Mouse (Mus musculus): ENCODE measurements around the gene Olfr578. TPM values are rescaled to one million over a fixed set of nuclear protein-coding genes. Genes with fewer than 3 reads are reported as not detected.

Olfr578 gene
- not detected in 2 replicates for polyA plus RNA-seq (2012; ENCODE audit: low replicate concordance)

DNA sequence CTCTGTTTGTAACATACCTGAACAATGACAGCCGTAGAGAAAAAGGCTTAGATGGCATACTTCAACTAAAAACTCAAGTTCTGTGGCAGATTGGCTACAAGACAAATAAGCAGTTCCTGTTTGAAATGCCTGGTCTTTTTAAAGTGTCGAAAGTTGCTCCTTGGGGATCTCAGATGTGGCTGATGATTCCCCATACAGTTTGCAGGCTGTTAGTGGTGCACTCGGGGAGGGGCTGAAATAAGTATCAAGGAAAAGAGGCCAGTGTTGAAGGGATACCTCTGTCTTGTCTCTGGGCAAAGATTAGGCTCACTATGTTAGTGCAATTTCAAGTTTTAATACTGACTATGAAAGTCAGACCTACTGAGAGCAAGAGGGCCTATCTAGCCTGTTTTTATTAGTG lies at the start of gene Olfr578:
Gene Olfr578, minus strand, starts transcription at position 101 of the 400 bp plus-strand sequence.

DNA sequence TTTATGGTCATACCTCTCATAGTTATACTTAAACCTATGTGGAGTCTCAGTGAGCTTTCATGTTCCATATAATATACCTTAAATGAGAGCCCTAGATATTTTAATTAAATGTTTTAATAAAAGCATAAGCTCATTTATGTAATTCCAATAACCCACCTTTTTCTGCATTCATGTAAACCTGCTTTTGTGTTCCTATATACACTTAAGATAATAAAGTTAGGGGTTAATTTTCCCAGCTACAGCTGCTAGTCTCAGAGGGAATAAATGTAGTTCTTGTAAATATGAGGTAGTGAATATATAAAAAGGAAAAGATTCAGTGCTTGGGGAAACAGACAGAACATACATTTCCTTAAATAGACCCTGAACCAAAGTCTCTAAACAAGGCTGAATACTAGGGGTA lies 48.6 kb upstream of the Olfr578 start, which contains the start of gene Olfr582:
Gene Olfr582, plus strand, starts transcription at position 301 of the 400 bp plus-strand sequence.

DNA sequence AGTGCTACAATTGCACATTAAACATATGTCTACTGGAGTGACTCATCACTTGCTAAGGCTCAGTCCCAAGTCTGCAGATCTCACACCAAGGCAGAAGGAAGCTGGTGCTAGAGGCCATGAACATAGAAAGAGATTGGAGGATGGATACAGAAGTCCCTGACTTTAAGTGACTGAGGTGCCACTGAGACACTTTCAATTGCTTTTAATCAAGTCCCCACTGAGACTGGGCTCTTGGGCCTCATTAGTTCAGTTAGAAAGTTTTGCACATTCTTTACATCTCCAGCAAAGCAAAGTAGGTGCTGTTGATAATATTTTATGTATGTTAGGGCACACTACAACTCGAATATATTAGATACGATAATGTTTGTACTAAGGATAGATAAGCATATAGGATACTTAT lies 13.3 kb downstream of the Olfr578 start, which contains the start of gene Olfr577:
Gene Olfr577, minus strand, starts transcription at position 101 of the 400 bp plus-strand sequence.

DNA sequence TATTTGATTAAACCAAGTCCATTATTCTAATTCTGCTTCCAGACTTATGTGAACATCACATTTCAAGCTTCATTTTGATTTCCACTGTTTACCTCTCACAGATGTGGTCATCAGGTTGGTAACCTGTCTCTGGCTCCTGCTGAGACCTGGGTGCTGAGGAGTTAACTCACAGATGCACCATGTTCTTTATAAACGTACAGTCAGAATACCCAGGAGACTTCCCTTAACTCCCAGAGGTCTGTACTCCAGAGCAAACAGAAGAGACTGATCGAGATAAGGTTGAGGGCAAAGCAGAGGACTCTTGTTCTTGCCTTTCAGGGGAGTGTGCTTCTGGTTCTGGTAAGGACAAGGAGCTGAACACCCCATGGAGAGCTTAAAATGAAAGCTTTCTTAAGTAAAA lies 26.8 kb downstream of the Olfr578 start, which contains the start of gene Olfr576:
Gene Olfr576, plus strand, starts transcription at position 301 of the 400 bp plus-strand sequence.

DNA sequence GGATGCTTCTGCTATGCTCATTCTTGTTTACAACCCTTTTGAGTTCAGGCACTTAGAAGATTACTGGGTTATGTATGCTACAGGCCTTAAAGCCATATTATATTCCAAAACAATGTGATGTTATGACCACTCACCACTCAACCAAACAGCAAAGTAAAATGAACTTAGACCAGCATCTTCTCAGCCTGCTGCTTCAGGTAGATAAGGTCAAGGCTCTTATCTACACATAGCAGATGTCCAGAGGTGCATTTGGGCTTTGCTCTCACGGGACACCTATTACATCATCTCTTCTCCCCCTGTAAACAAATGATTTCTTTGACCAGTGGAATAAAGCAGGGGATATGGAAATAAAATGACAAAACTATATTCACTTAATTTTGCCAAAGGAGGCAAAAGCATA lies 30.5 kb downstream of the Olfr578 start, which contains the start of gene Olfr575:
Gene Olfr575, minus strand, starts transcription at position 183 of the 400 bp plus-strand sequence.

DNA sequence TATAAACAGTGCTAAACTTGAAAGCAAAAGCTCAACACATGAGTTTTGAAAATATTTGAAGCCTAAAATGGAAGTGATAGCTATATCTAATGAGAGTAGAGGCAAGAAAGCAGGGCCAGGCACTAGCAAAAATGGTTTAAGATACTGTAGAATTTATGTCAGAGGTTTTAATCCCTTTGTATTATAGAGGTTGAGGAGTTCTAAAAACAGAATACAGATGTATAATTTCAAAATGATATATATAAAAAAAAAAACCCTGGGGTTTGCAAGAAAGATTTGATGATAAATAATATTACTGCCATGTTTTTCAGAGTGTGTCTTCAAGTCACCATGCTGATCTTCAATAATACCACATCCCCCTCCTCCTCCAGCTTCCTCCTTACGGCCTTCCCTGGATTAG lies 41.0 kb downstream of the Olfr578 start, which contains the start of gene Olfr574:
Gene Olfr574, plus strand, starts transcription at position 301 of the 400 bp plus-strand sequence.

DNA sequence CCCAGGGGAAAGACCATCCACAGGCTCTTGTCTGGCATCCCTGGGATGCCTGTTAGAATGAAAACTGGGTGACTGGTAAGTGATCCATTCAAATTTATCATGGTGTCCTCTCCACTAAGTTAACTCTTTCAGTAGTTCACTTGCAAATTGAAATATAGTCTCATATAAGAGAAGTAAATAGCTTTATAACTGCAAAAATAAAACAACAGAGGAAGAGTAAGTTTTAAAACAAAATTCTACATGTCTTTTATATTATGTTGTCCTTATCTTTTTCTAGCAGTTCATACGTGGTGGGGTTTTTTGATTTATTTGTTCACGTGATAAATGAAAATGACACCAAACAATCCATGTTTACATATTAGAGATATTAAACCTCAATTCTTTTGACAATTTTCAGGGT lies 46.6 kb downstream of the Olfr578 start, which contains the start of gene Olfr573-ps1:
Gene Olfr573-ps1, minus strand, starts transcription at position 101 of the 400 bp plus-strand sequence.

Other genes with a start within 250 kb of the Olfr578 start
- gene Olfr560, start 230.0 kb downstream of the Olfr578 start, polyA plus RNA-seq (2012; ENCODE audit: low replicate concordance): not detected in 2 replicates
- not detected in 2 replicates for gene Olfr78, start 229.9 kb downstream of the Olfr578 start, polyA plus RNA-seq (2012; ENCODE audit: low replicate concordance)
- not detected in 2 replicates for gene Olfr561, start 218.1 kb downstream of the Olfr578 start, polyA plus RNA-seq (2012; ENCODE audit: low replicate concordance)
- gene Olfr564, start 185.8 kb downstream of the Olfr578 start, polyA plus RNA-seq (2012; ENCODE audit: low replicate concordance): not detected in 2 replicates
- gene Olfr566, start 130.6 kb downstream of the Olfr578 start, polyA plus RNA-seq (2012; ENCODE audit: low replicate concordance): not detected in 2 replicates
- gene Olfr568, start 112.2 kb downstream of the Olfr578 start, polyA plus RNA-seq (2012; ENCODE audit: low replicate concordance): not detected in 2 replicates
- not detected in 2 replicates for gene Olfr569, start 98.4 kb downstream of the Olfr578 start, polyA plus RNA-seq (2012; ENCODE audit: low replicate concordance)
- not detected in 2 replicates for gene Olfr570, start 94.7 kb downstream of the Olfr578 start, polyA plus RNA-seq (2012; ENCODE audit: low replicate concordance)
- not detected in 2 replicates for gene Olfr571, start 71.8 kb downstream of the Olfr578 start, polyA plus RNA-seq (2012; ENCODE audit: low replicate concordance)
- not detected in 2 replicates for gene Olfr572, start 64.9 kb downstream of the Olfr578 start, polyA plus RNA-seq (2012; ENCODE audit: low replicate concordance)
- not detected in 2 replicates for gene Olfr573-ps1, start 46.7 kb downstream of the Olfr578 start, polyA plus RNA-seq (2012; ENCODE audit: low replicate concordance)
- gene Olfr574, start 40.9 kb downstream of the Olfr578 start, polyA plus RNA-seq (2012; ENCODE audit: low replicate concordance): not detected in 2 replicates
- not detected in 2 replicates for gene Olfr575, start 30.5 kb downstream of the Olfr578 start, polyA plus RNA-seq (2012; ENCODE audit: low replicate concordance)
- gene Olfr576, start 26.7 kb downstream of the Olfr578 start, polyA plus RNA-seq (2012; ENCODE audit: low replicate concordance): not detected in 2 replicates
- gene Olfr577, start 13.4 kb downstream of the Olfr578 start, polyA plus RNA-seq (2012; ENCODE audit: low replicate concordance): not detected in 2 replicates
- gene Olfr582, start 48.7 kb upstream of the Olfr578 start, polyA plus RNA-seq (2012; ENCODE audit: low replicate concordance): not detected in 2 replicates
- gene Olfr583, start 62.0 kb upstream of the Olfr578 start, polyA plus RNA-seq (2012; ENCODE audit: low replicate concordance): not detected in 2 replicates
- not detected in 2 replicates for gene Olfr584, start 92.6 kb upstream of the Olfr578 start, polyA plus RNA-seq (2012; ENCODE audit: low replicate concordance)
- gene Olfr585, start 108.4 kb upstream of the Olfr578 start, polyA plus RNA-seq (2012; ENCODE audit: low replicate concordance): not detected in 2 replicates
- not detected in 2 replicates for gene Olfr586, start 136.3 kb upstream of the Olfr578 start, polyA plus RNA-seq (2012; ENCODE audit: low replicate concordance)
- gene Olfr588-ps1, start 151.6 kb upstream of the Olfr578 start, polyA plus RNA-seq (2012; ENCODE audit: low replicate concordance): not detected in 2 replicates
- not detected in 2 replicates for gene Olfr589, start 167.0 kb upstream of the Olfr578 start, polyA plus RNA-seq (2012; ENCODE audit: low replicate concordance)
- not detected in 2 replicates for gene Olfr591, start 189.0 kb upstream of the Olfr578 start, polyA plus RNA-seq (2012; ENCODE audit: low replicate concordance)
- 0.02 TPM in 1 of 2 replicates, not detected in the other for gene Olfr592, start 195.5 kb upstream of the Olfr578 start, polyA plus RNA-seq (2012; ENCODE audit: low replicate concordance)
- not detected in 2 replicates for gene Olfr593, start 222.5 kb upstream of the Olfr578 start, polyA plus RNA-seq (2012; ENCODE audit: low replicate concordance)
- gene Olfr594, start 227.7 kb upstream of the Olfr578 start, polyA plus RNA-seq (2012; ENCODE audit: low replicate concordance): not detected in 2 replicates

Data from hematopoietic multipotent progenitor cell, adult 10-12 weeks (in vitro differentiated cells).